Mouse (Mus musculus): ENCODE results near the gene Brca1. TPM values are rescaled to one million over a fixed set of nuclear protein-coding genes. Genes with fewer than 3 reads are reported as not detected.
A peak's percentile ranks its signal among the peaks of the same experiment; 100 is the strongest.
"Not testable (repeated sequence)": the region's sequence is repeated elsewhere in the genome, so short reads cannot be mapped to it uniquely, and the experiment has no call there.

Brca1 gene
- total RNA-seq, 2 experiments from 2014 or later, result 0.74 to 1.2 TPM

GRCm38 (mm10) chr11:101544132-101544531, 7.6 kb downstream of the Brca1 start:
- no peak for DNase-seq (ENCODE audit: low spot score in 2 of 2)

DNA sequence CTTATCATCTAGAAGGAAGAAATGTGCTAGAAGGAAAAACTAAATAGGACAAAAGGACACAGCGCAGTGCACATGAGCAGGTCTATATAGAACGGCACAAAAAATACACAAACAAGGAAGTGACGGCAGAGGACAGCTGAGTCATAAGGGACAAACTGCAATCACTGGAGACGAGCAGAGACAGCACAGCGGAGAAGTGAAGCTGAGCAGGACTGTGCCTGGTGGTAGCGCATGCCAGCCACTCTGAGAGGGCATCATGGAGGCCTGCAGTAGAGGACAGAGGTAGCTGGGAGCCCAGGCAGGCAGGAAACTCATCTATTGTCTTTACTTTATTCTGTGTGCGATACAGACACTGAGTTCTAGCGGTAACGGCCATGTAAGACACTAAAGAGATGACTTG, 8.2 kb downstream of the Brca1 start:
- DNase-seq (ENCODE audit: low spot score in 2 of 2), result peak in 1 of 2 experiments; percentile 5

GRCm38 (mm10) chr11:101526686-101527085, 25.1 kb downstream of the Brca1 start:
- no peak for DNase-seq (ENCODE audit: low spot score in 2 of 2)

DNA sequence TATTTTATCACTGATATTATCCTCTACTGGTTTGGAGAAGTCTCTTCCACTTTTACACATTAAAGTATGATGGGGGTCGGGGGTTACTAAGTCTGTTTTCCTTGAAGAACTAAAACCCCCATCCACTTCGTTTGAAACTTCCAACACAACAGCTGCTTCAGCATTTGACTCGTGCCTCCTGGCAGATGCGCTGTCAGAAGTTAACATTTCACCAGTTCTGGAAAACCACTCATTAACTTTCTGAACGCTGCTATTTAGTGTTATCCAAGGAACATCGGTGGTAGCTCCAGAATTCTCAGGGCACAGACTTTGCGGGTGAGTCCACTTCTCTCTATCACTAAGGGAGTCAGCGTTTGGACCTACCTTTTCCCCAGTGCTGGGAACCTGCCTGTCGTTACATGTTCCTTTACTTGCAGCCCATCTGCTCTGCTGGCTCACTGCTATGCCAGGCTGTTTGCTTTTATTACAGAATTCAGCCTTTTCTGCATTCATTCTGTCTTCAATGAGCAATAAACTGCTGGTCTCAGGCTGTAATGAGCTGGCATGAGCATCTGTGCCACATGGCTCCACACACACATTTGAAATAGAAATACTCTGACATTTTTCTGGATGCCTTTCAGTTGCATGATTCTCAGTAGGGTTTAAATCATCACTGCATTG, 25.7 kb downstream of the Brca1 start:
- DNase-seq (ENCODE audit: low spot score in 2 of 2), result peak in 1 of 2 experiments; percentile 3

GRCm38 (mm10) chr11:101525056-101525455, 26.7 kb downstream of the Brca1 start:
- DNase-seq (ENCODE audit: low spot score in 2 of 2), result no peak

- no peak for DNase-seq (ENCODE audit: low spot score in 2 of 2)
These were observed 27.3 kb downstream of the Brca1 start for GRCm38 (mm10) chr11:101524446-101524845.

DNA sequence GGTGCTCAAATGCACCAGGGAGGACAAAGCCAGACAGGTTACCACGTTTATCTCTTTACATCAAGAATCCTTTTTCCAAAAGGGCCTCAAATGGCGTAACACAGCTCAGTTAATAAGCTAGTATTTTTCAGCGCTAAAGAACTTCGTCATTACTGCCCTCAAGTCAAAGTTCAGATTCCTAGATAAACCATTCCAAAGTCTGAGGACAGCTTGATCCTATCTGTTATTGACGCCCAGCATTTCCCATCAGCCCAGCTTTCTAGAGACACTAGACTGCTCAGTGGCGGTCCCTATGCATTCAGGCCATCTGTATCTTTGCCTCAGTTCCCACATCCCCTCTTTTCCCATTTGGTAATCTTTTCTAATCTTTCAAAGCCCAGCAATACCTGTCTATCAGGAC, 32.4 kb downstream of the Brca1 start:
- DNase-seq (ENCODE audit: low spot score in 2 of 2), result no peak

- DNase-seq (ENCODE audit: low spot score in 2 of 2), result peak in 1 of 2 experiments; percentile 5
These were observed 32.8 kb downstream of the Brca1 start for GRCm38 (mm10) chr11:101518937-101519336.

DNA sequence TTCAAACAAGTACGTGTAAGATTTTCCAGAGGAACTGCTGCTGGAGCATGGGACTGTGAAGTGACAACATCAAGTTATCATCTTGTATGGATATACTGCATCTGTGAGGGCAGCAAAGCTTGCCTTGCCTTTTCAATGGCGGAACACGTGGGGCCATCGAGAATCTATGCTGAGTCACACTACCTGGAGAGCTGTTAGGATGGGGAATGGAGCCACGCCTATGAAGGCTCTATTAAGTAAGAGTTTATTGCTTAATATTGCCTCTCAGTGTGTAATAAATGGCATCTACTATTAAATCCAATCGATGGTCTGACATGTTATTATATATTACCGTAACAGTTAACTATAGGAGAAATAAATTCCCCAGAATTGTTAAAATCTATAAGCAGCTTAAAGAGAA, 44.7 kb downstream of the Brca1 start:
- DNase-seq (ENCODE audit: low spot score in 2 of 2), result no peak

DNA sequence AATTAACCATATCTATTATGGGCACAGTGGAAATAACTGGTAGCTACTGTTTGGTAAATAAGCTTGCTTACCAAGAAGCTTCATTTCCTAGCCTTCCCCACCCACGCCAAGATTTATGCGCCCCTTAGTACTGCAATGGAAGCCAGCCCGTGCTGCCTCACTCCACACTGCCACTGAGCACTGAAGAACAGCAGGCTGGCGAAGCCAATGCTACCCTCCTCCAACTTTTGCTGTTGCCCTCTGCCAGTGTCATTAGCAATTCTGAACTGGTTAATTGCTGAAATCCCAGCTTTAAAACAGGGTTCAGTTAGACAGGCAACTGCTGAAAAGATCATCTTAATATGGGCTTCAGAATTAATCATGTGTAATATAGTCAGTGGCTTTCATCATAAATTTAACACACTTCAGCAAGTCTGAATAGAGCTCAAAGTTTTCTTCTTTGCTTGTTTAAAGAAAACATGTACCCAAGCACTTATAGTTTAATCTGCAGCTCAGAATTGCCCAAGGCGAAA, 45.4 kb downstream of the Brca1 start:
- no peak for DNase-seq (ENCODE audit: low spot score in 2 of 2)

DNA sequence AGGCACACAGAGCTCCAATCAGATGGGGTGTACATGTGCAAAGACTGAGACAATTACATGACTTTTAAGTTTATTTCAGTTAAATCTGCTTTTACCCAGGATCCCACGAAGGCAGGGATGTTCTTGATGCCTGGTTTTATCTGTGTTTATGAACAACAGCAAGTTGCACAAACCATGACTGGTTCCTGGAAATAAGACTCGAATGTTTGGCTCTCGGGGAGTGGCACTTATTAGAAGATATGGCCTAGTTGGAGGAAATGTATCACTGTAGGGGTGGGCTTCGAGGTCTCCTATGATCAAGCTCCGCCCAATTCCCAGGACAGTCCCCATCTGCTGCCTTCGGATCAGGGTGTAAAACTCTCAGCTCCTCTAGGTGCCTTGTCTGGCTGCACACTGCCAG, 65.6 kb downstream of the Brca1 start:
- no peak for DNase-seq (ENCODE audit: low spot score in 2 of 2)

GRCm38 (mm10) chr11:101485509-101486028, 66.2 kb downstream of the Brca1 start:
- no peak for DNase-seq (ENCODE audit: low spot score in 2 of 2)

DNA sequence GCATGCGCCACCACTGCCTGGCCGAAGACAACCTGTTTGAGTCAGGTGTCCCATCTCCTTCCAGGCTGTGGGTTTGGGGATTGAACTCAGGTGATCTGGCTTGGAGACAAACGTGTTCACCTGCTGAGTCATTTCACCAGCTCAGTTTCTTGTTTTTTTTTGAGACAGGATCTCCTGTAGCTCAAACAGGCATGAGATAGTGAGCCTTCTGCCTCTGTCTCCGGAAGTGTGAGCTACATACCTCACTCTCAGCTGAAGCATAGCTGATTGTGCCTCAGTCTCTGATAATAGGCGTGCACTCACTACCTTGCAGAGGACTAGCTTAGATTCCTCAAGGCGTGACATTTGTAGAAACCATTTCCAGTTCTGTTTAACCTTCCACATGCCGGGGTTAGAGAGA, 66.9 kb downstream of the Brca1 start:
- DNase-seq (ENCODE audit: low spot score in 2 of 2), result no peak

GRCm38 (mm10) chr11:101484245-101484644, 67.5 kb downstream of the Brca1 start:
- no peak for DNase-seq (ENCODE audit: low spot score in 2 of 2)

GRCm38 (mm10) chr11:101483804-101484203, 68.0 kb downstream of the Brca1 start:
- no peak for DNase-seq (ENCODE audit: low spot score in 2 of 2)

DNA sequence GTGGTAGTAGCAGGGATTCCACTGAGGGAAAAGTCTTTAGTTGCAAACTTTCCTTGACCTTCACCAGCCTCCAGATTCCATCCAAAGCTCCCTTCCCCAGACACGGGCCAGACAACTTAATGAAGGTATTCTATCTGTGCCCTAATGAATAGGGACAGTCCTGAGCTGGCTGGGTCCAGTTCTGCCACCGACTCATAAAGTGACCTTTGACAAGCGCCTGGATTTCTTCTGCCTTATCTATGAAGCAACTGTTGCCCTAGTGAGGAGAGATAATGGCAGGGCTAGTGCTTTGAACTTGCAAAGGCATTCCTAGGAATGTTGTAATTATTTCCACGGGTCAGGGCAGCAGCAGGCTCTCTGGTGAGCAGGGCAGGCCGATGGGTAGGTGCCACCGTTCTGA, 70.8 kb downstream of the Brca1 start:
- no peak for DNase-seq (ENCODE audit: low spot score in 2 of 2)

GRCm38 (mm10) chr11:101479171-101479635, 72.6 kb downstream of the Brca1 start:
- DNase-seq (ENCODE audit: low spot score in 2 of 2), result no peak

DNA sequence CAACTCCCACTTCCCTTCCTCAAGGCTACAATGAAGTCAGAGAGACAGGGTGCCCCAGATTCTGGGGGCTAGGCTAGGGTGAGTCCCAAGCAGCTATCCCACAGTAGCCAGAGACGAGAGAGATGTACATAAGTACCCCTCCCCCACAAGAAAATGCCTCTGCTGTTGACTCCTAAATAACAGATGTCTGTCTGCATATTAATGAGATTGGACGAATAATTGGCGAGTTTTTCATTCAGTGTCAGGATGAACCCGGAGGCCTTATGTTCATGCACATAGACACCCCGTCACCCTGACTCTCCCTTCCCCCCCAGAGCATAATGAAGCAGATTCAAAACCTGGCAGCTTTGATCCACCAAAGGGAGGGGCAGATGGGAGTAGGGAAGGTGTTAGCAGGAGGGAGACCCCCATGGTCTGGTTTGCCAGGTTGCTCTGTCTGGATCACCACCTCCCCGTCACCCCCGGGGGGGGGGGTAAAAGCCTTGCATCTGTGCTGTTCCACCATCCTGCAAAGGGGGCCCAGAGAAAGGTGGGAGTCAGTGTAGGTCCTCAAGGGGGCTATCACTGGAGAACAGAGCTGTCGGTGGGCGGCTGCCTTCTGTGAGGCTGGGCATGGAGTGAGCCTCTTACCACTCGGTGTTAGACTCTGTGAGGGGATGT, 74.1 kb downstream of the Brca1 start:
- no peak for DNase-seq (ENCODE audit: low spot score in 2 of 2)

- no peak for DNase-seq (ENCODE audit: low spot score in 2 of 2)
These were observed 74.6 kb downstream of the Brca1 start for GRCm38 (mm10) chr11:101477194-101477551.

DNA sequence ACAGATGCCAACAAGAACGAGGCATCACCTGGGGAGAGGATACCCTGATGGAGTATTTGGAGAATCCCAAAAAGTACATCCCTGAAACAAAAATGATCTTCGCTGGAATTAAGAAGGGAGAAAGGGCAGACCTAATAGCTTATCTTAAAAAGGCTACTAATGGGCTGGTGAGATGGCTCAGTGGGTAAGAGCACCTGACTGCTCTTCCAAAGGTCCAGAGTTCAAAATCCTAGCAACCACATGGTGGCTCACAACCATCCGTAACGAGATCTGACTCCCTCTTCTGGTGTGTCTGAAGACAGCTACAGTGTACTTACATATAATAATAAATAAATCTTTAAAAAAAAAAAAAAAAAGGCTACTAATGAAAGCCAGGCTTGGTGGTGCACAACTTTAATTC, 75.4 kb downstream of the Brca1 start:
- not testable (repeated sequence) for DNase-seq (ENCODE audit: low spot score in 2 of 2)

DNA sequence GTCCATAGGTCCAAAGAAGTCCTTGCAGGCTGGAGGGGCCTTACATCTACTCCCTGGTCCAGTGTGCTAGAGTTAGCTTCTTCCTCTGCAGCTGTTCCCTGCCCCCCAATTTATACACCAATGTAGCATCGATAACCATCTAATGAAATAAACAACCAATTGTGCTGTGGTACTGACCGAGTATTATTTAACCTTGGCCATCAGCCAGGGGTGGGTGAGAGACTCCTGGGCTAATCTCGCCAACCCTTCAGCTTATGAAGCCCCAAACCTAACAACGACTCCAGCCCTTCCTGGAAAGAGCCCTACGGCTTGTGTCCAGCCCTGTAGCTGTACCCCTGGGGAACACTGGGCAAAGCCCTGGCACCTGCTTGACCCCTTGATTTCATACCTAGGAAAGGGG, 77.5 kb downstream of the Brca1 start:
- DNase-seq (ENCODE audit: low spot score in 2 of 2), result no peak

GRCm38 (mm10) chr11:101473686-101474085, 78.1 kb downstream of the Brca1 start:
- DNase-seq (ENCODE audit: low spot score in 2 of 2), result not testable (repeated sequence)

Measured in left cerebral cortex, adult 18-20 months (tissue).